Mouse (Mus musculus): ENCODE measurements at regions not wholly inside any gene's neighbourhood (a gene's known extent, or its start where the extent isn't known, plus 50 kb on each side); places are given as distances from the start of the nearest gene placed in this dataset.

DNA sequence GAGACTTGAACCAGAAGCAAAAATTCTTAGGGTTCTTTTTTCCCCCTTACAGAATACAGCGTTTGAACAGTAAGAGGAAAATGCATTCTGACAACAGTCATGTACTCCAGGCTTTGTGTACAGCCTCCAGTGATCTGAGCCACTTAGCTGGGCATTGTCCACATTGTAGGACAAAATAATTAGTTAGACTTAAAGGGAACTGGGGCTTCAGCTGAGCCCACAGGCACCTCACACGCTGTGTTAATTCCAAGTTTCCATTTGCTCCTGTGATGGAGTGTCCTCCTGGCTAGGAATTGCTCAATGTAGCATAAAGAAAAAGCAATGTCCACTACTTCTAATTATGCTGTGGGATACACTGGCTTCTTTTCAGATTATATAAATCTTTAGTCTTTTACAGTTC is 969.8 kb upstream of the Car8 start:
- TF ChIP-seq CTCF (IDR thresholded peaks at IDR 0.05) (no peak), EP300 (IDR thresholded peaks at IDR 0.05; ENCODE audit: insufficient read depth, low read depth, low read length) (no peak)
